Mouse (Mus musculus) macrophage (primary cell): Measurements from ENCODE around the gene Tnfrsf1b. TPM values are rescaled to one million over a fixed set of nuclear protein-coding genes. Genes with fewer than 3 reads are reported as not detected.
A peak's percentile ranks its signal among the peaks of the same experiment; 100 is the strongest.

Experiments used
- H3K27ac ChIP-seq: fragments of 350-480 bp; formaldehyde crosslinking; 2 replicates; pipeline ENCODE4 v1.9.0; 2021
- H3K36me3 ChIP-seq: fragments of 350-480 bp; formaldehyde crosslinking; 2 replicates; pipeline ENCODE4 v1.9.0; 2021; ENCODE audit errors: inconsistent target
- H3K4me3 ChIP-seq: fragments of 350-480 bp; formaldehyde crosslinking; 2 replicates; pipeline ENCODE4 v1.9.0; 2021; ENCODE audit errors: inconsistent target
- H3K79me2 ChIP-seq: fragments of 350-480 bp; formaldehyde crosslinking; 2 replicates; pipeline ENCODE4 v1.9.0; 2021; ENCODE audit errors: inconsistent target
- WGBS: methylation state at CpG from one replicate; pipeline ENCODE4 v1.1.7; 2026; ENCODE audit warnings: inconsistent platforms; ENCODE audit not compliant: missing documents; 5-methylcytosine and 5-hydroxymethylcytosine counted together
- polyA plus RNA-seq: library from polyadenylated mRNA; stranded (reverse); fragments of 250-400 nt; gene quantifications from 3 replicates; pipeline ENCODE4 v1.2.4, GENCODE M21; 2018; ENCODE audit warnings: inconsistent platforms

The Tnfrsf1b gene
- polyA plus RNA-seq, 1 experiment from 2014 or later = 207 TPM

- WGBS = 0% methylated on average over 1 of the region's 1 CpGs
- Histone ChIP-seq H3K36me3 (peaks cover 9% of the 10 kb centered on the region; the same call in 1 of the 2 replicates), H3K4me3 (no peak overlapping the region), H3K27ac (peak overlapping the region; percentile 91), H3K79me2 (peaks cover 84% of the 10 kb centered on the region)
These were observed 3.8 kb downstream of the Tnfrsf1b start for GRCm38 (mm10) chr4:145242719-145243350.

- WGBS = 0% methylated on average over 4 of the region's 4 CpGs
- H3K36me3 ChIP-seq = peaks cover 26% of the 10 kb centered on the region
- peak overlapping the region; percentile 91 for H3K27ac ChIP-seq
- peaks cover 92% of the 10 kb centered on the region for H3K79me2 ChIP-seq
- H3K4me3 ChIP-seq = no peak overlapping the region
These were observed 5.9 kb downstream of the Tnfrsf1b start for GRCm38 (mm10) chr4:145240723-145241231.

GRCm38 (mm10) chr4:145239049-145239830, 7.4 kb downstream of the Tnfrsf1b start:
- no peak overlapping the region for H3K4me3 ChIP-seq
- peaks cover 92% of the 10 kb centered on the region for H3K79me2 ChIP-seq
- H3K27ac ChIP-seq = peak overlapping the region; percentile 91
- peaks cover 32% of the 10 kb centered on the region for H3K36me3 ChIP-seq
- 39% methylated on average over 4 of the region's 4 CpGs for WGBS

- Histone ChIP-seq H3K36me3 (peaks cover 34% of the 10 kb centered on the region), H3K27ac (no peak overlapping the region), H3K79me2 (peaks cover 86% of the 10 kb centered on the region), H3K4me3 (no peak overlapping the region)
- 66% methylated on average over 7 of the region's 7 CpGs for WGBS
These were observed 10.6 kb downstream of the Tnfrsf1b start for GRCm38 (mm10) chr4:145236027-145236426.

- Histone ChIP-seq H3K4me3 (no peak overlapping the region), H3K79me2 (peaks cover 89% of the 10 kb centered on the region), H3K36me3 (peaks cover 49% of the 10 kb centered on the region), H3K27ac (peak overlapping the region; percentile 96)
- 3% methylated on average over 3 of the region's 3 CpGs for WGBS
These were observed 13.0 kb downstream of the Tnfrsf1b start for GRCm38 (mm10) chr4:145233487-145234228.

- Histone ChIP-seq H3K79me2 (peaks cover 89% of the 10 kb centered on the region), H3K27ac (peak overlapping the region; percentile 71), H3K36me3 (peaks cover 45% of the 10 kb centered on the region; the same call in 1 of the 2 replicates), H3K4me3 (no peak overlapping the region)
- 77% methylated on average over 4 of the region's 5 CpGs for WGBS
These were observed 14.9 kb downstream of the Tnfrsf1b start for GRCm38 (mm10) chr4:145231732-145232131.

GRCm38 (mm10) chr4:145230647-145231046, 16.0 kb downstream of the Tnfrsf1b start:
- 100% methylated on average over 2 of the region's 2 CpGs for WGBS
- Histone ChIP-seq H3K4me3 (no peak overlapping the region), H3K27ac (peak overlapping the region; percentile 71; the same call in 1 of the 2 replicates), H3K79me2 (peaks cover 89% of the 10 kb centered on the region), H3K36me3 (peaks cover 44% of the 10 kb centered on the region; the same call in 1 of the 2 replicates)

GRCm38 (mm10) chr4:145229524-145230163, 17.0 kb downstream of the Tnfrsf1b start:
- peak overlapping the region; percentile 71 for H3K27ac ChIP-seq
- peaks cover 89% of the 10 kb centered on the region for H3K79me2 ChIP-seq
- WGBS = 78% methylated on average over 4 of the region's 5 CpGs
- H3K4me3 ChIP-seq = no peak overlapping the region
- peaks cover 49% of the 10 kb centered on the region for H3K36me3 ChIP-seq

GRCm38 (mm10) chr4:145229051-145229450, 17.6 kb downstream of the Tnfrsf1b start:
- H3K4me3 ChIP-seq = no peak overlapping the region
- peak overlapping the region; percentile 71 for H3K27ac ChIP-seq
- 21% methylated on average over 6 of the region's 6 CpGs for WGBS
- H3K36me3 ChIP-seq = peaks cover 55% of the 10 kb centered on the region
- H3K79me2 ChIP-seq = peaks cover 89% of the 10 kb centered on the region

- 97% methylated on average over 4 of the region's 4 CpGs for WGBS
- Histone ChIP-seq H3K27ac (no peak overlapping the region), H3K36me3 (peaks cover 82% of the 10 kb centered on the region), H3K79me2 (peaks cover 97% of the 10 kb centered on the region), H3K4me3 (no peak overlapping the region)
These were observed 22.1 kb downstream of the Tnfrsf1b start for GRCm38 (mm10) chr4:145224613-145225012.

GRCm38 (mm10) chr4:145222064-145222463, 24.6 kb downstream of the Tnfrsf1b start:
- 28% methylated on average over 8 of the region's 8 CpGs for WGBS
- peak overlapping the region; percentile 82 for H3K27ac ChIP-seq
- H3K36me3 ChIP-seq = peaks cover 88% of the 10 kb centered on the region
- no peak overlapping the region for H3K4me3 ChIP-seq
- H3K79me2 ChIP-seq = peaks cover 96% of the 10 kb centered on the region

- H3K4me3 ChIP-seq = no peak overlapping the region
- WGBS = no CpG with 5 or more reads among the region's 2 CpGs
- H3K79me2 ChIP-seq = peaks cover 93% of the 10 kb centered on the region
These were observed 25.3 kb downstream of the Tnfrsf1b start for GRCm38 (mm10) chr4:145221379-145221778.

GRCm38 (mm10) chr4:145220001-145220400, 26.7 kb downstream of the Tnfrsf1b start:
- 91% methylated on average over 1 of the region's 1 CpGs for WGBS
- Histone ChIP-seq H3K36me3 (peaks cover 92% of the 10 kb centered on the region), H3K79me2 (peaks cover 79% of the 10 kb centered on the region; the same call in 1 of the 2 replicates), H3K4me3 (no peak overlapping the region), H3K27ac (no peak overlapping the region)

More at GRCm38 (mm10) chr4:145221379-145221778, 25.3 kb downstream of the Tnfrsf1b start:
- peaks cover 93% of the 10 kb centered on the region for H3K36me3 ChIP-seq
- H3K27ac ChIP-seq = peak overlapping the region; percentile 82
